Mouse (Mus musculus): ENCODE measurements at regions not wholly inside any gene's neighbourhood (a gene's known extent, or its start where the extent isn't known, plus 50 kb on each side); places are given as distances from the start of the nearest gene placed in this dataset.

DNA sequence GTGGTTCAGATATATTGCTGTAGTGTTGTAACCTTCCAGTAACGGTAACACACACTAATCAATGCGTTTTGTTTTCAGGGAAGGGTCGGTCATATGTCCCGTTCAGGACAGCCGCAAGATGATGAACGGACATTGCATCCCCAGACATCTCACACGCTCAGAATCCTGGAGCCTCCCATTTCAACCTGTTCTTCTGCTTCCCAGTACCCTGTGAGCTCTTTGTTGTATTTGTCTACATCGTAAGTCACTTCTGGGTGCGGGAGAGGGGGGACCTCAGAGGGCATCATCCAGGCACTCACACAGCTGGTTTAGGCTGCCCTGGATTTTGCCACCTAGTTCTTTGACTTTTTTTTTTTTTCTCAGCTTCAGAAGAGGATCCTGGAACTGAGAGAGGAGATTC lies 117.9 kb upstream of the Rtl1 start:
- H3K36me3 ChIP-seq (ENCODE audit: insufficient read depth, low read length): peaks cover 38% of the 10 kb centered on the region

DNA sequence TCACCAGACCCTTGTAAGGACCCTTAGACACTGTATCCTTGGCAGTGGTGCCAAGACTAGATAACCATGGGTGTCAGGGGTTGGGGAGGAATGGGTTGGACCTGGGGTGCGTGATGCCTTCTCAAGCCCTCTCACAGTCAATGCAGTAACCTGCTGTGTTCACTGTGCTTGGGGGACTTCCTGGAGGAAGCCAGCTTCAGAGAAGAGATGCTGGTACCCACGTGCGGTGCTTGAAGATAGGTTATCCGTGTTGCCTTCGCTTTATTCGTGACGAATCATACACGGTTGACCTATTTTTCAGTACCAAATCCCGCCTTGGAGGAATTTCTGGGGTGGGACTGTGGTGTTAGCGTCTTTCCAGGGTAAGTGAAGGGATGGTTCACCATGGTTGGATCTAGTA lies 138.1 kb upstream of the Rtl1 start:
- Histone ChIP-seq H3K27me3 (ENCODE audit: insufficient read depth, low read length) (no peaks in the 10 kb centered on the region), H3K27ac (ENCODE audit: low read depth, low read length) (no peak overlapping the region), H3K9ac (replicated peaks; ENCODE audit: low read length, poor library complexity, severe bottlenecking) (no peak overlapping the region), H3K4me2 (ENCODE audit: low read depth, low read length, poor library complexity, severe bottlenecking) (no peak overlapping the region), H3K4me3 (ENCODE audit: low read depth, low read length) (no peak overlapping the region), H3K9me3 (ENCODE audit: low read length) (no peaks in the 10 kb centered on the region), H3K36me3 (ENCODE audit: insufficient read depth, low read length) (peaks cover 57% of the 10 kb centered on the region), H3K4me1 (ENCODE audit: insufficient read depth, low read length) (no peaks in the 10 kb centered on the region)
- no peak for TF ChIP-seq CTCF (IDR thresholded peaks at IDR 0.05)
- 98% methylated on average over 10 of the region's 10 CpGs for WGBS
- no peak for DNase-seq (ENCODE audit: low spot score)
- ATAC-seq (ENCODE audit: low FRiP score): no peak

More for the DNA sequence above, 117.9 kb upstream of the Rtl1 start:
- no peaks in the 10 kb centered on the region for H3K4me1 ChIP-seq (ENCODE audit: insufficient read depth, low read length)
- DNase-seq (ENCODE audit: low spot score): no peak
- WGBS: 95% methylated on average over 9 of the region's 9 CpGs
- H3K27ac ChIP-seq (ENCODE audit: low read depth, low read length): no peak overlapping the region
- H3K4me2 ChIP-seq (ENCODE audit: low read depth, low read length, poor library complexity, severe bottlenecking): no peak overlapping the region
- H3K4me3 ChIP-seq (ENCODE audit: low read depth, low read length): no peak overlapping the region
- no peaks in the 10 kb centered on the region for H3K27me3 ChIP-seq (ENCODE audit: insufficient read depth, low read length)
- H3K9ac ChIP-seq (replicated peaks; ENCODE audit: low read length, poor library complexity, severe bottlenecking): no peak overlapping the region
- no peak for TF ChIP-seq CTCF (IDR thresholded peaks at IDR 0.05)
- ATAC-seq (ENCODE audit: low FRiP score): no peak
- no peaks in the 10 kb centered on the region for H3K9me3 ChIP-seq (ENCODE audit: low read length)

GRCm38 (mm10) chr12:109738911-109739310 lies 138.8 kb upstream of the Rtl1 start:
- peaks cover 59% of the 10 kb centered on the region for H3K36me3 ChIP-seq (ENCODE audit: insufficient read depth, low read length)

GRCm38 (mm10) chr12:109742486-109742885 lies 142.4 kb upstream of the Rtl1 start:
- peaks cover 50% of the 10 kb centered on the region for H3K36me3 ChIP-seq (ENCODE audit: insufficient read depth, low read length)
- ATAC-seq (ENCODE audit: low FRiP score): no peak

More at GRCm38 (mm10) chr12:109738911-109739310, 138.8 kb upstream of the Rtl1 start:
- no peaks in the 10 kb centered on the region for H3K27me3 ChIP-seq (ENCODE audit: insufficient read depth, low read length)
- no peak overlapping the region for H3K9ac ChIP-seq (replicated peaks; ENCODE audit: low read length, poor library complexity, severe bottlenecking)
- H3K9me3 ChIP-seq (ENCODE audit: low read length): no peaks in the 10 kb centered on the region
- DNase-seq (ENCODE audit: low spot score): no peak
- no peak overlapping the region for H3K4me3 ChIP-seq (ENCODE audit: low read depth, low read length)
- ATAC-seq (ENCODE audit: low FRiP score): no peak
- TF ChIP-seq CTCF (IDR thresholded peaks at IDR 0.05): no peak
- 95% methylated on average over 6 of the region's 6 CpGs for WGBS
- H3K4me1 ChIP-seq (ENCODE audit: insufficient read depth, low read length): no peaks in the 10 kb centered on the region
- H3K27ac ChIP-seq (ENCODE audit: low read depth, low read length): no peak overlapping the region
- no peak overlapping the region for H3K4me2 ChIP-seq (ENCODE audit: low read depth, low read length, poor library complexity, severe bottlenecking)

DNA sequence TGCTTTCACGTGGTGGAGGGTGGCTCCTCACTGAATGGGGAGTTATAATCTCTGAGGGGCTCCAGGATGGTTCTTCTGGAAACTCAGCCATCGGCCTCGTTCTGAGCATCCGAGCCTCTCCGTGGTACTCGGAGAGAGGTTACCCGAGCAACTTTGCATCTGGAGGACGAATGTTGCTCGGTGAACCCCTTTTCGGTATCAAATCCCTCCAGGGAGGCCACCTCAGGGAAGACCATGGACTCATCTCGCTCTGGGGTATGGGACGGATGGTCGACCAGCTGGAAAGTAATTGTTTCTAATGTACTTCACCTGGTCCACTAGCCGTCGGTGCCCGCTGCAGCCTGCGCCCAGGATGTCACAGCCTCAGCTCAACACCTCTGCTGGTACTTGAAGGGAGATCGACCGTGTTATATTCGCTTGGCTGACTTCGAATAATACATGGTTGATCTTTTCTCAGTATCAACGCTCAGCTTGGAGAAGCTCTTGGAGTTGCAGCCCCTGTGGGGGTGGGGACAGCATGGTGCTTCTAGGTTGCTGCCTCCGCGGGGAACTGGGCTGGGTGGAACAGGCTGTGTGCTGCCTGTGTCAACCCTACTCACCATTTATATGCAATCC lies 143.0 kb upstream of the Rtl1 start:
- no peak overlapping the region for H3K27ac ChIP-seq (ENCODE audit: low read depth, low read length)
- H3K9me3 ChIP-seq (ENCODE audit: low read length): no peaks in the 10 kb centered on the region
- ATAC-seq (ENCODE audit: low FRiP score) (no peak), DNase-seq (ENCODE audit: low spot score) (no peak)
- no peak for TF ChIP-seq CTCF (IDR thresholded peaks at IDR 0.05)
- no peak overlapping the region for H3K4me2 ChIP-seq (ENCODE audit: low read depth, low read length, poor library complexity, severe bottlenecking)
- H3K9ac ChIP-seq (replicated peaks; ENCODE audit: low read length, poor library complexity, severe bottlenecking): no peak overlapping the region
- peaks cover 47% of the 10 kb centered on the region for H3K36me3 ChIP-seq (ENCODE audit: insufficient read depth, low read length)
- WGBS: 81% methylated on average over 24 of the region's 24 CpGs
- H3K27me3 ChIP-seq (ENCODE audit: insufficient read depth, low read length): no peaks in the 10 kb centered on the region
- H3K4me3 ChIP-seq (ENCODE audit: low read depth, low read length): no peak overlapping the region
- no peaks in the 10 kb centered on the region for H3K4me1 ChIP-seq (ENCODE audit: insufficient read depth, low read length)

More at GRCm38 (mm10) chr12:109742486-109742885, 142.4 kb upstream of the Rtl1 start:
- TF ChIP-seq CTCF (IDR thresholded peaks at IDR 0.05): no peak
- Histone ChIP-seq H3K4me1 (ENCODE audit: insufficient read depth, low read length) (no peaks in the 10 kb centered on the region), H3K9ac (replicated peaks; ENCODE audit: low read length, poor library complexity, severe bottlenecking) (no peak overlapping the region), H3K4me3 (ENCODE audit: low read depth, low read length) (no peak overlapping the region), H3K9me3 (ENCODE audit: low read length) (no peaks in the 10 kb centered on the region), H3K27ac (ENCODE audit: low read depth, low read length) (no peak overlapping the region), H3K4me2 (ENCODE audit: low read depth, low read length, poor library complexity, severe bottlenecking) (no peak overlapping the region), H3K27me3 (ENCODE audit: insufficient read depth, low read length) (no peaks in the 10 kb centered on the region)
- no peak for DNase-seq (ENCODE audit: low spot score)
- 94% methylated on average over 11 of the region's 11 CpGs for WGBS

DNA sequence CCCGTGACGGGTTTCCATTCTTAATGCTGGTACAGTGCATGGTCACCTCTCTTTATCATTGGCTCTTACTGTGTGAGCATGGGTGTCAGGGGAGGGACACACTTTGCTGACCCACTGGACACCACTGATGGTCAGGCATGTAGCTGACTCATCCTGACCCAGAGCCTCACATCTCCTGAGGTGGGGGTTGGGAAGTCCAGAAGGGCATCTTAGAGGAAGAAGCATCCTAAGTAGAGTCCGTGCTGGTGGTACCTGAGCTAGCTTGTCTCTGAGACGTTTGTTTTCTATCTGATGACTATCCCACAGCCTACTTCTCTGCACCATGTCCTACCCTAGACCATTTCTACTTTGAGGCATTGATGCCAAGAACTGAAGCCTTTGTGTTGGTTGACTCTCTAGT lies 144.1 kb upstream of the Rtl1 start:
- 93% methylated on average over 4 of the region's 4 CpGs for WGBS
- no peak for DNase-seq (ENCODE audit: low spot score)
- H3K4me3 ChIP-seq (ENCODE audit: low read depth, low read length): no peak overlapping the region

More for the DNA sequence above, 144.1 kb upstream of the Rtl1 start:
- no peak for ATAC-seq (ENCODE audit: low FRiP score)
- Histone ChIP-seq H3K27me3 (ENCODE audit: insufficient read depth, low read length) (no peaks in the 10 kb centered on the region), H3K4me1 (ENCODE audit: insufficient read depth, low read length) (no peaks in the 10 kb centered on the region), H3K27ac (ENCODE audit: low read depth, low read length) (no peak overlapping the region), H3K36me3 (ENCODE audit: insufficient read depth, low read length) (peaks cover 39% of the 10 kb centered on the region), H3K4me2 (ENCODE audit: low read depth, low read length, poor library complexity, severe bottlenecking) (no peak overlapping the region), H3K9me3 (ENCODE audit: low read length) (no peaks in the 10 kb centered on the region), H3K9ac (replicated peaks; ENCODE audit: low read length, poor library complexity, severe bottlenecking) (no peak overlapping the region)
- no peak for TF ChIP-seq CTCF (IDR thresholded peaks at IDR 0.05)

Data from midbrain, postnatal 0 days (tissue).